Mouse (Mus musculus): Measurements from ENCODE around the gene 2700049A03Rik.
A peak's percentile ranks its signal among the peaks of the same experiment; 100 is the strongest.

2700049A03Rik gene

DNA sequence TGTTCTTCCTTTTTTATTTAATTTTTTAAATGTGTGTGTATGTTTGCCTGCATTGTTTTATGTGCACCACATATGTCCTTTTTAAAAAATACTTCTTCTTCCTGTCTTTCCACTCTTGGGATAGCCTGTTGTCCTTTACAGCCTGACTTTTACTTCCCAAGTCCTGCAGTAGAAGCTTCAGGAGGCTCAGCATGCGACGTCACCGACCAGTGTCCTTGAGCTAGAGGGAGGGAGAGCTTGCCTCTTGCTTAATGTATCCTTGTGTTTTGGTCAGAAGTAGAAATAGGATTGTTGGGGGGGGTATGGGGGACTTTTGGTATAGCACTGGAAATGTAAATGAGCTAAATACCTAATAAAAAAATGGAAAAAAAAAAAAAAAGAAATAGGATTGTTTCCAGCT, 47.1 kb downstream of the 2700049A03Rik start:
- no peak for DNase-seq (ENCODE audit: low spot score)

DNA sequence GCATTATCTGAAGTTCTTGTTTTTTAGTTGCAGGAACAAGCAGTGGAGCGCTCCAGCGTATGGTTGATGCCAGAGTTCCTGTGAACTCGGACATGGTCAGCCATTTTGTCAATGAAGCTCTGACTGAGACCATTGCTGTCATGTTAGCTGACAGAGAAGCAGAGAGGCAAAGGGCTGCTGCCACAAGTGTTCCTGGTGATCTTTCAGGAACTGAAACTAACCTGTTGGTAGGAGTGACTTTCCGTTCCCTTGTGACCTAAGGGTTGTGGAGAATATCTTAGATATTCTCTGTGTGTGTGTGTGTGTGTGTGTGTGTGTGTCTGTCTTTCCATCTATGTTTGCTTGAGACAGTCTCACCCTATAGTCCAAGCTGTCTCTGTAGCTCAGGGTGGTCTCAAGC, 47.7 kb downstream of the 2700049A03Rik start:
- DNase-seq (ENCODE audit: low spot score): no peak

DNA sequence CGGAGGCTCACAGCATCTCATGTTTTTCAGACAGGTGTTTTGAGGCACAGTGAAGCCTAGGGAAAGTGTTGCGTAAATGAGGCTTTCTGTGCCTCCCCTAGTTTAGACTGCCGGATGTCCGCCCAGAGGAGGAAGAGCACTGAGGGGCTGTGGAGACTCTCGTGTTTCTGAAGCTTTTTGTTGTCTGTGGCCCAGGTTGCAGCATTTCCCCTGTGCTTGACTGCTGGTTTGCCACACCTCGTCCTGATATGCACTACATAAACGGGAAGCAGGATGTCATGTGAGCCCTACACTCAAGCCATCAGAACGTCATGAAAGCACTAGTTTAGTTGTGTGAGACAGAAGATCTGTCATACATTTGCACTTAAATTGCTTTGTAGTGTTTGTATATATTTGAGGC, 56.1 kb downstream of the 2700049A03Rik start:
- no peak for DNase-seq (ENCODE audit: low spot score)

DNA sequence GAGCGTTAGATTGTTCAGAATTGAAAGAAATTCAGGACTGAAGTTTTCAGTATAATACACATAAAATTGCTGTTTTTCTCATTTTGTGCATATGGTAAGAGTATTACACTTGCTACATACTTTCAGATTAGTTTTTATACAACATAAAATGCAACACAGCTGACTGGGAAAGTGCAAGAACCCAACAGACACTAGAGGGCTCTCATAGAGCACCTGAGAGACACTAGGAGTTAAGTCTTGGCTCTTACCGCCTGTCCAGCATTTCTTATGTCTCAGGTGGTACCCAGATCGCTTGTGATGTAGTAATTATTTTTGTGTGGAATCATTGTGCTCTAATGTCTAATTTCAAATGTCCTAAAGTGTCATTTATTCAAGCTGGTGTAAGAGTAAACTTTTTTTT, 61.0 kb downstream of the 2700049A03Rik start:
- DNase-seq (ENCODE audit: low spot score): peak; percentile 36

DNA sequence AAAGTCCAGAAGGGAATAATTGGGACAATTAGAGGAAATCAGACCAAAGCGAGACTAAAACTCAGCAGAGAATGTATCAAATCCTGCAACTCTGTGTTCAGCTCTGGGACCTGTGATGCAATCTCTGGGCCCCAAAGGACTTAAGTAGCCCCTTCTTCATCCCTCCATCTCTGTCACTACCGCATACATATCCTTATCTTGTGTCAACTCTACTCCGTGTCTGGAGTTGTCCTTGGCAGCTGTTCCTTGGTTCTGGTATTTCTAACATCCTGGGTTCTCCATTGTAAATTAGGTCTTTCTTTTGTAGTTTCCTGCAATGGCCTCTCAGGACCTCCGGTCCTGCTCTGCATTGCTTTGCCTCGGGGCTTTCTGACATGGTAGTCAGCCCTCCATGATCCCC, 65.1 kb downstream of the 2700049A03Rik start:
- DNase-seq (ENCODE audit: low spot score): no peak

DNA sequence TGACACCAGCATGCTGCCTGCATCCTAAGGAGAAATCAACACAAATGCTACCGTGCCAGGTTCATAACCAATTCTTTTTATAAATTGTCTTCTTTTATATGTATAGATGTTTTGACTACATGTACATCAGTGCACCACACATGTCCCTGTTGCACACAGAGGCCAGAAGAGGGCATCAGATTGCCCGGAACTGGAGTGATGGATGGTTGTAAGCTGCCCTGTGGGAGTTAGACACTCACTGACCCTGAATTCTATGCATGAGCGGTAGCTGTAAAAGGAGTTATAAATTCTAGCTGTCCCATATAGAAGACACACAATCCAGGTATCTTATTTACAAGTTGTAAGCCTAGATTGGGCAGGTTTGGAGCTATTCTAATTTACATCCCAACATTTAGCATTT, 67.7 kb downstream of the 2700049A03Rik start:
- DNase-seq (ENCODE audit: low spot score): no peak

DNA sequence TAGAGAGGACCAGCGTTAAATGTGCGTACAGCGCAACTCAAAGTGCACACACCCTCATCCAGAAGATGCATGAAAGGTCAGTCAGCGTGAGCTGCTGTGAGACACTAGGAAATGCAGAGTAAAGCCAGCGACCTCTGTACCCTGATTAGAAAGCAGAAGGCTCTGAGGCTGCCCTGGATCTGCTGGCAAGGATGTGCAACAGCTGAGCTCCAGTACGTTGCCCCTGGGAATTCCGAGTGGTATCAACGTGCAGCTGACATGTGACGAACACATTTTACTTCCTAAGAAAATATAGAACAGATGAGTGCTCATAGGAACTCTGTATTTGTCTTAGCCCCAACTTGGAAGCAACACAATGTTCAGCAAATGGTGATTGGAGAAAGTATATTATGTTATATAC, 80.5 kb downstream of the 2700049A03Rik start:
- peak; percentile 45 for DNase-seq (ENCODE audit: low spot score)

DNA sequence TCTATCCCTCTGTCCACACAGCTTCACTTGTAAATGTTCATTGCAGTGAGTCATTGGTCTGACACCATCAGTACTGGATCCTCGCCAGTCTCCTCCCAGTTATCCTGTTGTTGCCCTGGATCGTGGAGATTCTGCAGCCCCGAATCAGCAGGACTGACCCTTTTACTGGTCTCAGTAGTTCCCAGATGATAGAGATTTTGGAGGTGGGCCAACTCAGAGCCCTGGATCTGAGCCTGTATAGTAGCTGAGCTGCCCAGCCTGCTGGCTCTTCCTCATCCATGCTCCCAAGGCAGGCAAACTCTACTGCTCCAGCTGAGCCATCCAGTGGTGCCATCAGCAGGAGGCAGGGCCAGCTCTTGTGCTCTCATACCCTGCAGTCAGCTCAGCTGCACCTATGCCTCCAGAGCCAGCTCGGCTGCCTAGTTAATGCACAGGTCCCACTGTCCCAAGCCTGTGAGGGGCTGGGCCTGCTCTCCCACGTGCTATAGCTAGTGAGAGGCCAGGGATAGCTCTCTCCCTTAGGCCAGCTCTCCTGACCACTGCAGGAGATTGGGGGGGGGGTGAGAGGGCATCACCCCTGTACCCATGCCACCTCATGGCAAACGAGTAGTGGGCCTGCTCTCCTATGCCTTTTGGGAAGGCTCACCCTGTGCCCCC, 81.3 kb downstream of the 2700049A03Rik start:
- DNase-seq (ENCODE audit: low spot score): peak; percentile 66

DNA sequence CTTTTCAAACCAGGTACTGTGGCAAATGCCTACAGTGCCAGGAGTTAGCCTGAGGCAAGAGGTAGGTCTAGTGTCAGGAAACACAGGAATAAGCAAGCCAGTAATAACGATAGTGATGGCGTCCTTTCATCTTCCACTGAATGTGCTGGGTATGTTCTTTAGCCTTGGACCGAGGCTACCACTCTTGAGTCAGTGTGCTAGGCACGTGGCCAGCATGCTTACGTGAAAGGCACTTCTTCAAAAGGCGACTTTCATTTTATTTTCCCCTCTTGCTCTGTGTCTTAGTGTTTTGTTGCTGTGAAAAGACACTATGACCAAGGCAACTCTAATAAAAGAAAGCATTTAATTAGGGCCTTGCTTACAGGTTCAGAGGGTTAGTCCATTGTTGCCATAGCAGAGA, 86.1 kb downstream of the 2700049A03Rik start:
- DNase-seq (ENCODE audit: low spot score): no peak

DNA sequence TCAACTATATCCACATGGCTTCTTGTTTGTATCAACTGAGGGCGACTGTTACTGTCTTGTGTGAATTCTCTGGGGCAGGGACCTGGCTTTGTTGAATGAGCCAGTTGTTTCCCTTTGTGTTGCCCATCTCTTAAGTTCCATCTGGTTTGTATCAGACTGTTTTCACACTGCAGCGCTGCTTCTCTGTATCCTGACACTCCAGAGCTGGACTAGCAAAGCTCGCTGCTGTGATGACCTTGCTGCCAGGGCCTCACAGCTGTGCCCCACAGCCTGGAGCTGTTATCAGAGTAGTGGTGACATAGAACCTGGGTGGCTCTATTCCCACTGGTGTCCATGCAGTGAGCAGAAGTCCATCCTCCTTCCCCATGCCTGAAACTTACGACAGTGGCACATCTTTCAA, 91.1 kb downstream of the 2700049A03Rik start:
- no peak for DNase-seq (ENCODE audit: low spot score)

DNA sequence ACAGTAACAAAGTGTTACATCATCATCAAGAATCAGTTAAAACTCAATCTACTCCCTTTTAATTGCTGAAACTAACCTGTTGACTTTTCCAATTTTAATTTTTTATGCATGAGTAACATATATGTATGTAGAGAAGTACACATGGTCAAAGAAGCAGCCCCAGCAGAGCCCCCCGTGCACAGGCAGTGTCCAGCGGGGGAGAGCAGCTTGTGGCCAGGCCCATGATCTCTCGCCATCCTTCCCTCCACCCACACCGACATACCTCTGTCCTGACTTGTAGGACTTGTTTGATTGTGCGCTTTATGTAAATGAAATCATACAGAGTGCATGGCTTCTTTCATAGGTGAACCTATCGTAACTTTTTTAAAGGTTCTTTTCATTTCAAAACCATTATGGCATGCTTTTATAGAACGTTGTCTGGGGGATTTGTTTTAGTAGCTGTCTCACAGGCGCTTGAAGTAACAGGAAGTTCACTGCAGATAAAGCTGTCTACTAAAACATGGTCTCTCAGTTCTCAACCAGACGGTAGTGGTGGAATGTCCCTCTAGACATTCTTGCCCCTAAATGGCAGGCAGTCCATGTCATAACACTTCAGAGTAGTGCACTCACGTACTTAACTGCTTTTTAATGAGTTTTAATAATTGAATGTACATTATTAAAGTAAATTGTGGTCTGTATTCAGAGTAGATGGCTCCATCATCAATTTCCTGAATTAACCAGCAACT, 92.4 kb downstream of the 2700049A03Rik start:
- no peak for DNase-seq (ENCODE audit: low spot score)

DNA sequence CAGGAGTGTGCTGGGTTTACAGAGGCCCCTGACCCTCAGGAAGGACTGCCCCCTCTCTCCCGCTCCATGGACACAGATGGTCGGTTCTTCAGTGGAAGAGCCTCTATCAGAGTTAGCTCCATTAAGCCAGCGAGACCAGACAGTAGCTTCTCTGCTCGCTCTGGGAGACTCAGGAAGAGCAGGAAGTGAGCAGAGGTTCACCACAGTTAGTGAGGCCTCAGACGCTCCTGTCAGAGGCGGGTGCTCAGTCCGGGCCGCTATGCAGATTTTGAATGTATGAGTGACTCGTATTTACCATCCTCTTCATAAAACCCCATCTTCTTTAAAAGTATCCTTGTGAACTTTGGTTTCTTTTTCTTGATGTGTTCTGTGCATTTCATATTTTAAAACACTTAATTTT, 94.9 kb downstream of the 2700049A03Rik start:
- no peak for DNase-seq (ENCODE audit: low spot score)

DNA sequence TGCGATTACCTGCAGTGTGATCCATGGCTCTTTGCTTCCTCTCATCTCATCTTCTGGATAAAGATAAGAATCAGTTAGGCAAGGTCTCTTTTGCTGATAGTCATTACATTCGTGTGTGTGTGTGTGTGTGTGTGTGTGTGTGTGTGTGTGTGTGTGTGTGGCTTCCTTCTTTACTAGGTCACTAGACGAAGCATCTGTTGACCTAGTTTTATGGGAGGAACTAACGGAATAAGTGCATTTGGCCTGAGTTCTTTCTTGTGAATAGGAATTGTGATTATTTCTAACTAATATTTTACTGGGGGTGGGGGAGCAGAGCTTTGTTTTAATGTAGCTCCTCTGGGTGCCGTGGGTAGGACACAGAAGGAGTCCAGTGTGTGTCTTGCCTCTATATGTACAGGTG, 96.8 kb downstream of the 2700049A03Rik start:
- DNase-seq (ENCODE audit: low spot score): no peak

DNA sequence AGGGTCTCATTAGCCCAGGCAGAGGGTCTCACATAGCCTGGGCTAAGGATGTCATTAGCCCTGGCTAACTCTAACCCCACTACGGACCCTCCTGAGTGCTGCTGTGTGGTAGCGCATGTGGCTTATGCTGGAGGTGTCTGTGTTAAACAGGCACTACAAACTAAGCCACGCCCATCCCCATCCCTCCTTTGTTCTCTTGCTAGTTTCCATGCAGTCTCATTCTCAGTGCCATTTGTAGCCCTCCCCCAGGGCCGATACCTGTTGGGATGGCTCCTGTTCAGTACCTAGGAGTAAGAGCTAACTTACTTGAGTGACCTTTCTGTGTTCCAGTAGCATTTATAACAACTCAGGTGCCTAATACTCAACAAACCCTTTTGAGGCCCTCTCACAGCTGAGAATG, 100.4 kb downstream of the 2700049A03Rik start:
- DNase-seq (ENCODE audit: low spot score): no peak

DNA sequence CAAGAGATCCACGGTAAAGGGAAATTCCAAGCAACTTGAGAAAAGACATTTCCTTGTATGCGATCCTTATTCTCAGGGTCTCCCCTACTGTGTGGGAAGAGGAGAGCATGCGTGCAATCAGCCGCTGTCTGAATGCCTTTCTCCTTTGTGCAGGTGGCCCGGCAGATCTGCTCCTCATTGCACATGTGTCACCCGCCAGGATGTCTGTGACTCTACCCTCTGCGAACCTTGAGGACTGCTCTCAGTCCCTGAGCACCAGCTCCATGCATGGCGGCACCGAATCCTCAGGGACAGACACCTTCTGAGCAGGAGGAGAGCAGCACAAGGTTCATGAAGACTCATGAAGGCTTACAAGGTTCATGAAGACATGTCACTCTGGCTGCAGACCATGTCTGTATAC, 106.1 kb downstream of the 2700049A03Rik start:
- DNase-seq (ENCODE audit: low spot score): no peak

DNA sequence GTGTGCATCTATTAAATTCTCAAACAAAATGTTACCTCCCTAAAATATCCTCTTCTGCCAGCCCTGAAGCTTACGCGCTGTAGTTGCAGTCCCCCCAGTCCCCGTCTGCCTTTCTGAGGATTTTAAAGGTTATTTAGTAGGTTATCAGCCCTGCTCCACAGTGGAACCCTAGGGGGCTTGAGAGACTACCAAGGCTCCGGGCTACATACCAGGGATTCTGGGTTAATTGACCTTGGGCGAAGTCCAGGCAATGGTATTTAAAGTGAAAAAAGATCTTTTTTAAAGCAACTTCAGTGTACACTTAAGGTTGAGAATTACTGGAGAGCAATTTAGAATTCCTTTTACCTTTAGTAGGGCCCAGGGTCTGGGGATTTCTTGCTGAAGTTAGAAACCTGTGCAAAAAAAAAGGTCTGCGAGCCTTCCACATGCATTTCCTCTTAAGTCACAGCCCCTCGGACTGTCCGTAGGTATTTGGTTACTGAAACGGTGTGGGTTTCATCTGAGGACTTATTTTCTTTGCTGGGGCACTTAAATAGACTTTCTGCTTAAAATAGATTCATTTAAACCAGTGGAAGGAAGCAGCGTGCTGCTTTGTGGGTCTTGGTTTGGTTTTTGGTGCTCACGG, 108.2 kb downstream of the 2700049A03Rik start:
- no peak for DNase-seq (ENCODE audit: low spot score)

DNA sequence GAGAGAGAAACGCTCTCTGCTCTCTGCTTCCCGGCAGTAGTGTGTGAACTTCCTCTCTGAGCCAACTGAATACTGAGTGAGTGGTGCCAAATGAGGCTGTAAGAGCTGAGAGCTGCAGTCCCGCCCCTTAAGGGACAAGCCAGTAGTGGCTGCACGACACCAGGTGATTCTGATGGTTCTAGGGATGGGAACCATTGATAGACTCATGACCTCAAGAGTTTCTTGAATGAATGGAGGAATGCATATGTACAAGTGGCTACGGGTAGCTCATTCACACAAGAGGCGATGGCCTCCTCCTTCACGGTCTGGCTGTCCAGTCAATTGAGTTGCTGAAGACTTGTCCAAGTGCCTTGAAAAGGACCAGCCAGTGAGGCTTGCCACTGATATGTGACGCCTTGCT, 110.5 kb downstream of the 2700049A03Rik start:
- no peak for DNase-seq (ENCODE audit: low spot score)

DNA sequence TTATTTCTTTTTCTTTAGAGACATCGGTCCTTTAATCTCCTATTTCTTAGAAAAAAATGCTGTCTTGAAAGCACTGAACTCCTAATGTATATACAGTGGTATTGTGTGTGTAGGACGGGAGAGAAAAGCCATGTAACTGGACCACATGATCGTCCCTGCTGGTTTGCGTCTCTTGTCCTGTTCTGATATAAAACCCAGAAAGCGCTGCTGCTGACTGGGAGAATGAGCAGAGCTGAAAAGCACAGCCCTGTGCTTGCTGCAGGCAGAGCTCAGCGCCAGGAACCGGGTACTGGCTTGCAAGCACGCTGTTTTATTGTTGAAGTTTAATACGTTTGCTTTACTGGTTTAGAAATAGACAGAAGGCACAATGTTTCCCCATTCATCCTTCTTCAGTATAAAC, 112.7 kb downstream of the 2700049A03Rik start:
- no peak for DNase-seq (ENCODE audit: low spot score)

DNA sequence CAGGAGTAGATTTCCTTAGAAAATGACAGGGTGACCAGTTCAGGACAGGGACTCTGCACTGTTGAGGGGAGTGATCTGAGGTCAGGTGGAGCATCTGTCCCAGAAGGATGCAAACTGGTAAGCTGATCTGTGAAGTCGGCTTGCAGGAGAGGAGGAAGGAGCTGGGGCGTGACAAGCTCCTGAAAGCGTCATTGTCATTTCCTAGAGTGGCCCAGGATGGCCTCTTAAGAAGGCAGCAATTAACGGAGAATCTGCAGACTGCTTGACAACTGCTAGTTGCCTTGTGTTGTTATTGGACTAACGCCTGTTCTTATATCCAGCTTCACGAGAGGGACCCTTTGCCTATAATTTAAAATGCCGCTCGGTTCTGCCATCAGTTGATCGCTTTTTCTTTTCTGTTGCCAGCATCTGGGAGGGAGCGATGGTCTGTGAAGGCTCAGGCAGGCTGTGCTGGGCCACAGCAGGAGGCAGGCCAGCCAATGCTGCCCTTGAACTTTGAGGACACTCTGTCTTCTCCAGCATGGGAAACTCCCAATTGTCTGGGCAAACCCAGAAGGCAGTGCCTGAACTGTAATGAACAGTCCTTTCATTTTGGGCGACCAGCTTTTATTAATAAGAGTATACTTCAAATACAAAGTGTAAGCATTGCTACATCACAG, 116.0 kb downstream of the 2700049A03Rik start:
- DNase-seq (ENCODE audit: low spot score): no peak

DNA sequence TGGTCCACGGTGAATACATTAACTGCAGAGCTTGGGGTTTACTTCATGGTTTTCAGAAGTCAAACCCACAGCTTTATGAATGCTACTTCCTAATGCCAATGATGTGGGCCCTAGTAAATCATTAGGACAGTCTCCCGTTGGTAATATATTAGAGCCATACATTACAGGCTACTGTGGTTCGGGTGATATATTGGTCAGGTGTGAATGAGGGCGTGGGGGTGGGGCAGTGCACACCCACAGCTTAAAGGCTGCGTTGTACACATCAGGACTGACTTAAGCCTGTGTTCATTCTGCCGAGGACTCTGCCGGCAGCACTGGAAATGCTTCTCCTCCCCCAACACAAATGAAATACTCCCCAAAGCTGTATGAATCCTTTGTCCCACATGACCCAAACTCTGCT, 118.1 kb downstream of the 2700049A03Rik start:
- DNase-seq (ENCODE audit: low spot score): no peak

DNA sequence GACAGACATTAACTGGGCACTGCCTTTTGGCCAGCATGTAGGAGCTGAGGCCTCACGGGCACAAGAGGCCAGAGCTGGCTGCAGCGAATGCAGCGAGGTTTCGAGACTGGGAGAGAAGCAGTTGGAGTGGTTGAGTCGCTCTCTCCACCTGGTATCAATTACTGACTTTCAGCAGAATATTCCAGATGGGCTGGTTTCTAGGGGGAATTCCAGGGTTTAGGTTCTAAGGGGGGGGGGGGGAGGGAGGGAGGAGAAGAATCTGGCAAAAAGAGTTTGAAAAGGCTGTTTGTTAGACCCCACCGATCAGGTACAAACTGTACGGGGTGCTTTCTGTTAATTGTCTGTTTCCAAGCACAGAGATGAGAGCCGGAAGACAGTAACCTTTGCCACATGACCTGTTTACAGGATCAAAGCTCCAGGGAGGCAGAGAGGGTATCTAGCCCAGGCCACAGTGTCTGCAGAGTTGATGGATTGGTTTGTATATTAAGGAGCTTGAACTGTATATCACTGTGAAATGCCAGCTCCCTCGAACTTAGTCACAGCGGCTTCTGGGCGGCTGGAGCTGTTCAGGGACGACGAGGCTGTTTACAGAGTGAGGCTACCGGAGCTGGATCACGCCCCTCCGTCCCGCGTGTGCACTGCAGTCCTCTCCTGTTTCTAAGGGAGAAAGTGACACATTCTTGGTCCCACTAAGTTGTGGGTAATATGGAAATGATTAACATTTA, 121.7 kb downstream of the 2700049A03Rik start:
- DNase-seq (ENCODE audit: low spot score): no peak

DNA sequence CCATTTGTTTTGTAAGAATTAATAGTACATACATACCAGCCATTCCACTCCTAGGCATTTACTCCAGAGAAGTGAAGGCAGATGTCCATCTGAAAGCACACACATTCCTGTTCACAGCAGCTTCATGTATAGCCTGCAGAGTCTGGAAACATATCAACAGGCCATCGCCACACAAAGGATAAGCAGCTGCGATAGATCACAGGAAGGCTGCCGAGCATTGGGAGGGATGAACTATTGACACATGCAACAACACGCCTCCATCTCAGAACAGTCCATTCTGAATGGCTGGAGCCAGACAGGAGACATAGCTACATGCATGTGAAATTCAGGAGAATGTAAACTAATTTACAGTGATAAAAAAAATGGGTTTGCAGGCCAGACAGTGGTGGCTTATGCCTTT, 127.6 kb downstream of the 2700049A03Rik start:
- no peak for DNase-seq (ENCODE audit: low spot score)

Measured in adipocyte (in vitro differentiated cells).